In genomic region chr10:6788517-6789237, GRCm38 (mm10) we compare ENCODE assay signal across 8 mouse cellular contexts. TPM values are rescaled to one million over a fixed set of nuclear protein-coding genes. Genes with fewer than 3 reads are reported as not detected.
DNase-seq lines count a peak whose midpoint lies in the region; ATAC-seq and TF ChIP-seq lines count a peak whose summit lies in the region.

No protein-coding gene starts in this region.

- DNase-seq in left cerebral cortex, adult 18-20 months (ENCODE audit: low spot score in 2 of 2), result peak; percentile 2 to 23
- no peak for DNase-seq in left cerebral cortex, adult 11 months (ENCODE audit: low spot score)
- DNase-seq in adrenal gland, adult 8-10 months, result peak; percentile 7
- peak; percentile 7 for DNase-seq in kidney, adult 2 months
- DNase-seq in right cerebral cortex, postnatal 14 days, result peak; percentile 22

- no peak overlapping the region for H3K27ac ChIP-seq in forebrain, embryonic 15.5 days (replicated peaks)
- no peak overlapping the region for H3K27ac ChIP-seq in kidney, adult 2 months (ENCODE audit: insufficient read depth, low read depth, low read length)

- H3K4me2 ChIP-seq in forebrain, embryonic 15.5 days (replicated peaks), result peak overlapping the region; percentile 46

- H3K27me3 ChIP-seq in forebrain, embryonic 15.5 days, result peaks cover 8% of the 10 kb centered on the region
- no peaks in the 10 kb centered on the region for H3K27me3 ChIP-seq in kidney, adult 2 months (replicated peaks; ENCODE audit: control insufficient read depth, insufficient read depth, low read length)

- no peaks in the 10 kb centered on the region for H3K9me3 ChIP-seq in forebrain, embryonic 15.5 days

- peak overlapping the region; percentile 39 for H3K4me3 ChIP-seq in forebrain, embryonic 15.5 days
- no peak overlapping the region for H3K4me3 ChIP-seq in kidney, adult 2 months (ENCODE audit: insufficient read depth, low read depth, low read length)

- no peak for TF ChIP-seq CTCF in kidney, adult 2 months (conservative IDR thresholded peaks at IDR 0.05; ENCODE audit: insufficient read depth, insufficient read length, low read depth, low read length)

- H3K4me1 ChIP-seq in forebrain, embryonic 15.5 days, result 0 out of 2 replicates have a peak, but pooled peaks cover 6% of the 10 kb centered on the region
- no peaks in the 10 kb centered on the region for H3K4me1 ChIP-seq in kidney, adult 2 months (ENCODE audit: control insufficient read depth, insufficient read depth, low read length)

- no peak for TF ChIP-seq POLR2A in kidney, adult 2 months (IDR thresholded peaks at IDR 0.05; ENCODE audit: low read depth, low read length)

- no peaks in the 10 kb centered on the region for H3K36me3 ChIP-seq in forebrain, embryonic 15.5 days
- no peaks in the 10 kb centered on the region for H3K36me3 ChIP-seq in kidney, adult 2 months (ENCODE audit: control insufficient read depth, insufficient read depth, low read length)

- H3K9ac ChIP-seq in forebrain, embryonic 15.5 days (replicated peaks), result peak overlapping the region; percentile 43

- ATAC-seq in forebrain, embryonic 15.5 days (replicated peaks), result peak; percentile 86
- ATAC-seq in megakaryocyte-erythroid progenitor cell, adult 5-6 weeks (replicated peaks; ENCODE audit: low FRiP score, low TSS enrichment, poor library complexity, severe bottlenecking), result peak; percentile 75
- ATAC-seq in inflammation-experienced regulatory T-cells, adult 6 months, result no peak

- 4% methylated on average over 25 of the region's 25 CpGs for WGBS in forebrain, embryonic 15.5 days
- WGBS in kidney, adult 2 months, result 5% methylated on average over 25 of the region's 25 CpGs

RNA-seq across cellular contexts. Expression of gene Gm10945, which starts 27.1 kb away (rescaled TPM):
- not detected for total RNA-seq in left cerebral cortex, adult 18-20 months (2021)
- total RNA-seq in adrenal gland, adult 8-10 months (2022), result not detected
- not detected in 2 replicates for polyA plus RNA-seq in forebrain, embryonic 15.5 days (2015; fragmentation: Nextera tagmentation; extraction: Ambion mirVana)
- not detected in 2 replicates for polyA plus RNA-seq in kidney, adult 2 months (2012; rRNA removed)
- not detected in 2 replicates for total RNA-seq in megakaryocyte-erythroid progenitor cell, adult 5-6 weeks (2014; fragmentation: Nextera tagmentation)
- not detected in 2 replicates for total RNA-seq in megakaryocyte-erythroid progenitor cell, adult 5-6 weeks (2017)
- not detected for polyA plus RNA-seq in inflammation-experienced regulatory T-cells, adult 6 months (2017; shearing (Covaris generic))

RNA-seq across cellular contexts. Expression of gene Oprm1, which starts 30.4 kb away (rescaled TPM):
- 1 to 10 TPM; 7.9 to 9.3 TPM for total RNA-seq in left cerebral cortex, adult 18-20 months (2021)
- under 1 TPM; 0.49 to 0.67 (median 0.63) TPM for total RNA-seq in adrenal gland, adult 8-10 months (2022)
- polyA plus RNA-seq in forebrain, embryonic 15.5 days (2015; fragmentation: Nextera tagmentation; extraction: Ambion mirVana), result 1.7 and 2.0 TPM in 2 replicates
- not detected in 2 replicates for polyA plus RNA-seq in kidney, adult 2 months (2012; rRNA removed)
- not detected in 2 replicates for total RNA-seq in megakaryocyte-erythroid progenitor cell, adult 5-6 weeks (2014; fragmentation: Nextera tagmentation)
- not detected in 2 replicates for total RNA-seq in megakaryocyte-erythroid progenitor cell, adult 5-6 weeks (2017)
- 1 to 10 TPM in 2 of 3 experiments, under 1 TPM in 1; 0.69 to 2.4 (median 1.1) TPM for polyA plus RNA-seq in inflammation-experienced regulatory T-cells, adult 6 months (2017; shearing (Covaris generic))

Comparison
In these comparisons a context has a peak if more than half of its experiments do, and no peak if none do; other contexts are left out.
1. RNA of gene Oprm1, which starts 30.4 kb away (total RNA-seq): 7.9 to 9.3 TPM in left cerebral cortex, adult 18-20 months; 0.49 to 0.67 TPM in adrenal gland, adult 8-10 months and not detected in megakaryocyte-erythroid progenitor cell, adult 5-6 weeks; every median in the first group is over 4 times any median in the second.